Mouse (Mus musculus): ENCODE data around the gene Baz2b. TPM values are rescaled to one million over a fixed set of nuclear protein-coding genes. Genes with fewer than 3 reads are reported as not detected.

The Baz2b gene
- polyA plus RNA-seq, 1 experiment, result 276 TPM

- H3K4me3 ChIP-seq (ENCODE audit: insufficient read depth, low read depth, low read length), result no peak overlapping the region
- TF ChIP-seq POLR2A (IDR thresholded peaks at IDR 0.05; ENCODE audit: insufficient read depth, low read depth, low read length) (no peak), CTCF (IDR thresholded peaks at IDR 0.05; ENCODE audit: insufficient read depth, low read depth, low read length) (no peak)
- H3K4me1 ChIP-seq (ENCODE audit: control insufficient read depth, insufficient read depth, low read length), result no peaks in the 10 kb centered on the region
- 94% methylated on average over 9 of the region's 9 CpGs for WGBS
- no peak overlapping the region for H3K27ac ChIP-seq (ENCODE audit: insufficient read depth, low read depth, low read length)
Observed at GRCm38 (mm10) chr2:59908048-59908447, 301.6 kb downstream of the Baz2b start.

- 94% methylated on average over 7 of the region's 7 CpGs for WGBS
- no peak overlapping the region for H3K27ac ChIP-seq (ENCODE audit: insufficient read depth, low read depth, low read length)
- H3K4me3 ChIP-seq (ENCODE audit: insufficient read depth, low read depth, low read length), result no peak overlapping the region
- no peaks in the 10 kb centered on the region for H3K4me1 ChIP-seq (ENCODE audit: control insufficient read depth, insufficient read depth, low read length)
- TF ChIP-seq CTCF (IDR thresholded peaks at IDR 0.05; ENCODE audit: insufficient read depth, low read depth, low read length), result no peak
- TF ChIP-seq POLR2A (IDR thresholded peaks at IDR 0.05; ENCODE audit: insufficient read depth, low read depth, low read length), result no peak
Observed at GRCm38 (mm10) chr2:59904007-59904406, 305.6 kb downstream of the Baz2b start.

GRCm38 (mm10) chr2:59898666-59899065 is 311.0 kb downstream of the Baz2b start:
- Histone ChIP-seq H3K27ac (ENCODE audit: insufficient read depth, low read depth, low read length) (no peak overlapping the region), H3K4me1 (ENCODE audit: control insufficient read depth, insufficient read depth, low read length) (0 out of 2 replicates have a peak, but pooled peaks cover 2% of the 10 kb centered on the region), H3K4me3 (ENCODE audit: insufficient read depth, low read depth, low read length) (no peak overlapping the region)
- 93% methylated on average over 4 of the region's 4 CpGs for WGBS
- TF ChIP-seq CTCF (IDR thresholded peaks at IDR 0.05; ENCODE audit: insufficient read depth, low read depth, low read length) (no peak), POLR2A (IDR thresholded peaks at IDR 0.05; ENCODE audit: insufficient read depth, low read depth, low read length) (no peak)

- 95% methylated on average over 5 of the region's 7 CpGs for WGBS
- Histone ChIP-seq H3K27ac (ENCODE audit: insufficient read depth, low read depth, low read length) (no peak overlapping the region), H3K4me3 (ENCODE audit: insufficient read depth, low read depth, low read length) (no peak overlapping the region), H3K4me1 (ENCODE audit: control insufficient read depth, insufficient read depth, low read length) (0 out of 2 replicates have a peak, but pooled peaks cover 2% of the 10 kb centered on the region)
- no peak for TF ChIP-seq POLR2A (IDR thresholded peaks at IDR 0.05; ENCODE audit: insufficient read depth, low read depth, low read length)
- no peak for TF ChIP-seq CTCF (IDR thresholded peaks at IDR 0.05; ENCODE audit: insufficient read depth, low read depth, low read length)
Observed at GRCm38 (mm10) chr2:59898105-59898504, 311.5 kb downstream of the Baz2b start.

GRCm38 (mm10) chr2:59896837-59897236 is 312.8 kb downstream of the Baz2b start:
- TF ChIP-seq CTCF (IDR thresholded peaks at IDR 0.05; ENCODE audit: insufficient read depth, low read depth, low read length) (no peak), POLR2A (IDR thresholded peaks at IDR 0.05; ENCODE audit: insufficient read depth, low read depth, low read length) (no peak)
- H3K4me1 ChIP-seq (ENCODE audit: control insufficient read depth, insufficient read depth, low read length), result 0 out of 2 replicates have a peak, but pooled peaks cover 2% of the 10 kb centered on the region
- WGBS, result 78% methylated on average over 8 of the region's 8 CpGs
- no peak overlapping the region for H3K4me3 ChIP-seq (ENCODE audit: insufficient read depth, low read depth, low read length)
- H3K27ac ChIP-seq (ENCODE audit: insufficient read depth, low read depth, low read length), result no peak overlapping the region

- WGBS, result 84% methylated on average over 7 of the region's 7 CpGs
- H3K27ac ChIP-seq (ENCODE audit: insufficient read depth, low read depth, low read length), result no peak overlapping the region
- 0 out of 2 replicates have a peak, but pooled peaks cover 2% of the 10 kb centered on the region for H3K4me1 ChIP-seq (ENCODE audit: control insufficient read depth, insufficient read depth, low read length)
- no peak overlapping the region for H3K4me3 ChIP-seq (ENCODE audit: insufficient read depth, low read depth, low read length)
- TF ChIP-seq CTCF (IDR thresholded peaks at IDR 0.05; ENCODE audit: insufficient read depth, low read depth, low read length) (no peak), POLR2A (IDR thresholded peaks at IDR 0.05; ENCODE audit: insufficient read depth, low read depth, low read length) (no peak)
Observed at GRCm38 (mm10) chr2:59896400-59896799, 313.2 kb downstream of the Baz2b start.

GRCm38 (mm10) chr2:59889699-59890098 is 319.9 kb downstream of the Baz2b start:
- WGBS, result 83% methylated on average over 6 of the region's 6 CpGs
- Histone ChIP-seq H3K4me3 (ENCODE audit: insufficient read depth, low read depth, low read length) (no peak overlapping the region), H3K4me1 (ENCODE audit: control insufficient read depth, insufficient read depth, low read length) (no peaks in the 10 kb centered on the region), H3K27ac (ENCODE audit: insufficient read depth, low read depth, low read length) (no peak overlapping the region)
- TF ChIP-seq POLR2A (IDR thresholded peaks at IDR 0.05; ENCODE audit: insufficient read depth, low read depth, low read length) (no peak), CTCF (IDR thresholded peaks at IDR 0.05; ENCODE audit: insufficient read depth, low read depth, low read length) (no peak)

- Histone ChIP-seq H3K4me3 (ENCODE audit: insufficient read depth, low read depth, low read length) (peak overlapping the region; percentile 68), H3K4me1 (ENCODE audit: control insufficient read depth, insufficient read depth, low read length) (no peaks in the 10 kb centered on the region), H3K27ac (ENCODE audit: insufficient read depth, low read depth, low read length) (no peak overlapping the region)
- no peak for TF ChIP-seq CTCF (IDR thresholded peaks at IDR 0.05; ENCODE audit: insufficient read depth, low read depth, low read length)
- TF ChIP-seq POLR2A (IDR thresholded peaks at IDR 0.05; ENCODE audit: insufficient read depth, low read depth, low read length), result no peak
- WGBS, result 67% methylated on average over 8 of the region's 8 CpGs
Observed at GRCm38 (mm10) chr2:59882742-59883281, 326.8 kb downstream of the Baz2b start.

- H3K27ac ChIP-seq (ENCODE audit: insufficient read depth, low read depth, low read length), result peak within 1 kb of the TSS; percentile 8; the same call in 1 of the 2 replicates
Observed at GRCm38 (mm10) chr2:59881831-59882741, 327.6 kb downstream of the Baz2b start, which contains the start of gene Wdsub1. Wdsub1 (minus strand) TSS chr2:59882591.

More at GRCm38 (mm10) chr2:59881831-59882741, 327.6 kb downstream of the Baz2b start, which contains the start of gene Wdsub1:
- TF ChIP-seq POLR2A (IDR thresholded peaks at IDR 0.05; ENCODE audit: insufficient read depth, low read depth, low read length) (peak; percentile 35; the same call in 1 of the 2 replicates), CTCF (IDR thresholded peaks at IDR 0.05; ENCODE audit: insufficient read depth, low read depth, low read length) (no peak)
- WGBS, result 3% methylated on average over 57 of the region's 57 CpGs
- Histone ChIP-seq H3K4me1 (ENCODE audit: control insufficient read depth, insufficient read depth, low read length) (no peaks in the 10 kb centered on the region), H3K4me3 (ENCODE audit: insufficient read depth, low read depth, low read length) (peak within 1 kb of the TSS; percentile 68)
